Comparison of ENCODE assay signal across 1 mouse cellular context in the genomic region with DNA sequence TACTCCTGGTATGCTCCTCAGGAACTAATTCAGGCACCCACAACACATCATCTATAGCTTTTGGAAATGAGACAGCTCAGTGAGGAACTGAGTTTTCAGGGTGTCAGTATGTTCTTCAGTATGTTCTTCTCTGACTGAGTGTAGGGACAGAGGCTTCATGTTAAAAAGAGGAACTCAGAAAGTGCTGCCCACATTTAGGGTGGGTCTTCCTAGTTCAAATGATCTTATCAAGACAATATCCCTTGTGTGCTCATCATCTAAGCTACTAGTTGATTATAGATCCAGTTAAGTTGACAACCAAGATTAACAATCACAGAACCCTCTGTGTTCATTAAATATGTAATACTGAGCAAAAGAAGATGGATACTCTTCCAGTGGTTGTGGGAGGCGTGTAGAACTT.
TF ChIP-seq lines count a peak whose summit lies in the region.

No protein-coding gene starts in this region.

TF ChIP-seq in MEL, 35 proteins besides CTCF, POLR2A, EP300 and RAD21 (continued from another document):
- TF ChIP-seq GATA1 (IDR thresholded peaks at IDR 0.05; ENCODE audit: low read depth, low read length) (peak; percentile 76), TAL1 (IDR thresholded peaks at IDR 0.05; ENCODE audit: low read length) (no peak), GABPA (IDR thresholded peaks at IDR 0.05; ENCODE audit: low read depth, low read length) (no peak)
